Mouse (Mus musculus): ENCODE measurements around the gene Btbd9.

Gene Btbd9

DNA sequence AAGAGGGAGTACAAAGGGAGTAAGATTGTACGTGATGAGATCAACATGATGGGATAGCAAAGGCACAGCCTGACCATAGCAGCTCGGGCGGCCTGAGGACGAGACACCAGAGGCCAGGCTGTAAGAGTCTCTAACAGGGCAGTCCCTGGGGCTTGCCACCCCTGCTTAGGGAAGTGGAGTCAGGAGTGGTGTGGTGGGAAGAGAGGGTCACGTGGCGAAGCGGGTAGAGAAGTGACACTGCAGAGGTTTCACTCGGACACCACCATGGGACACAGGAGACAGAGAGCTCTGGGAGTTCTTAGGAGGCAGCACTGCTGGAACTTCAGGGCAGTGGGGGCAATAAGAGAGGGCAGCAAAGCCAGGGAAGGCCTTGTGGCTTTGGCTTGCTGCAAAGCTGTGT, 278.9 kb downstream of the Btbd9 start:
- DNase-seq (ENCODE audit: extremely low read depth, low read depth, low spot score) = no peak

DNA sequence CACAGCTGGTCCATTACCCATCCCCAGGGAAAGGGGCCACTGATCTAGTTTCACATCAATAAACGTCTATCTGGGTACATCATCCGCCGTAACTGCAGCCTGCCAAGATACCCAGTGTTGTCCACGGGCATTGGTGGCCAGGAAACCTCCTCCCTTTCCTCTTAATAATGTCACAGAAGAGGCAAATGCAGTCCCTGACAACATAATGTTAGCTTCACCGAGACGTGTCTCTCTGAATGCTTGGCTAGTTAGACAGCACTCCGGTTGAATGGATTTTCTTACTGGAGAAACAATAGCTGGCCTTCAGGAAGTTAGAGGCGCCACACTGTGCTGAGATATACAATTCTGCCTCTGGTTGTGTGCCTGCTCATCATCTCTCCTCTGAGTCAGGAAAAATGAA, 280.2 kb downstream of the Btbd9 start:
- DNase-seq (ENCODE audit: extremely low read depth, low read depth, low spot score) = no peak

DNA sequence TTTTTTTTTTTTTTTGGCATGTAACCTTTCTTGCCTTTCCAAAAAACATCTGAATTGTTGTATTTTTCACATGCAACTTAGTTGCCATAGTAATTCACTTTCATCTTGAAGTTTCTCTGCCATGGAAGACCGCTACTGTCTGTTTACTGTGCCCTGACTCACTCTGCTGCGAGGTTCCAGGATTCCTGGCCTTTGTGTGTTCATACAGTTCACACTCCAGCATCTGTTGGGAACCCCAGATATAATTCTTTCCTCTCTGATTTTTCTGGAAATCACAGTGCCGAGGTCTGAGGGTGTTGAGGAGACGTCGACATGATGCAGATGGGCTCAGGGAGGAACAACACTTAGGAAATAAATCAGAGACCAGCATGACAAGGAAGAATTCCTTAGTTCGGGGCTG, 283.6 kb downstream of the Btbd9 start:
- DNase-seq (ENCODE audit: extremely low read depth, low read depth, low spot score) = no peak

DNA sequence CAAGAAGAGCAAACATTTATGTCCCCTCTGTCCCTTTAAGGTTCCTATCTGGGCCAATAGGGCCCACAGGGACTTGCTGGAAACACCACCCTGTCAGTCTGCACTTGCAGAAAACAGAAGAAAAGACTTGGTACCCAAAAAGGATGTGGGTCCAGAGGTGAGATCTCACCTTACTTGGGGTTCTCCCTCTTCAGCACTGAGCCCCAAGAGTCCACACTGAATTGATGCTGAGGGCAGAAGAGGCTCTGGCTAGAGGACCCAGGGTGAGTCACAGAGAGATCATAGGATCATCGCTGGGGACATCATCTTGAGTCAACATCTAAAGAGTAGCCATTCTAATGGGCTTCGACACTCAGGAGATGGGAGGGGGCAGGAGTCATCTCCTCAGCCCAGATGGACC, 290.6 kb downstream of the Btbd9 start:
- no peak for DNase-seq (ENCODE audit: extremely low read depth, low read depth, low spot score)

DNA sequence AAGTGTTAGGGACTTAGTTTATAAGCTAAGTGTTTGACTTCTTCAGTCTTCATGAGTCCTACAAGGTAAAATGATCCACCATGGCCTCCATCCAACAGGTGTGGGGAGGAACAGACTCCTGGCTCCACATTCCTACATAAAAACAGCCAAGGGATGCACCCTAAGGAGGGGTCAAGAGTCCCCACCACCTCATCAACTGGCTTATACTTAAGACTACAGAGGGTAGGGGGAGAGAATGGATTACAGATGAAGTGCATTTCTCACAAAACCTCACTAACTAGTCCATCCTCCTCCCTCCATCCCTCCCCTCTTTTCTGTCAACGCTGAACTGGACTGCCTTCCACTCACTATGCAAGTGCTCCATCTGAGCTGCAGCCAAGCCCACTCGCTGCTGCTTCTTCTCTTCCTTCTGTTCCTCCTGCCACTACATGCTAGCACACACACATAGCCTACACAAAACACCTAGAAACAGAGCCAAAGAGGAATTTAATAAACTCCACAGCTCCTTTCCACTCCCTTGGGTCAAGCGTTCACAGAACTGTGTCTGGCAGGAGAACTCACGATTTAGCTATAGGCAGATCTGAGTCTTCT, 292.7 kb downstream of the Btbd9 start:
- no peak for DNase-seq (ENCODE audit: extremely low read depth, low read depth, low spot score)

DNA sequence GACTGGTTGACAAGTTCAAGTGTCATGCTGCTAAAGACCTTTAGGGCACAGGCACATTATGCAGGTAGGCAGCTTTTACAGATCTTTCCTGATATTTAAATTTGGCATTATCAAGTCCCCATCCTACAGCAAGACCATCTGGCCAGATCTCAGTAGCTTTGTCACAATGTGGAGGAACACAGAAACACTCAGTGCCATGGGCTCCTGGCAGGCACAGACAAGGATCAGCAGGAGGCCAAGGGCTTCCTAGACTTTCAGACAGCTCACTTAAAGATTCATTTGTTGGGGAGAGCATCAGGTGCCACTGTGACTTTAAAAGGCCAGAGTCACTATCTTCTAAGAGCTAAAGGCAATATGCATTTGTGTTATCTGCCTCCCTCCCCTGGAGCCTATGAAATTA, 293.3 kb downstream of the Btbd9 start:
- DNase-seq (ENCODE audit: extremely low read depth, low read depth, low spot score) = no peak

DNA sequence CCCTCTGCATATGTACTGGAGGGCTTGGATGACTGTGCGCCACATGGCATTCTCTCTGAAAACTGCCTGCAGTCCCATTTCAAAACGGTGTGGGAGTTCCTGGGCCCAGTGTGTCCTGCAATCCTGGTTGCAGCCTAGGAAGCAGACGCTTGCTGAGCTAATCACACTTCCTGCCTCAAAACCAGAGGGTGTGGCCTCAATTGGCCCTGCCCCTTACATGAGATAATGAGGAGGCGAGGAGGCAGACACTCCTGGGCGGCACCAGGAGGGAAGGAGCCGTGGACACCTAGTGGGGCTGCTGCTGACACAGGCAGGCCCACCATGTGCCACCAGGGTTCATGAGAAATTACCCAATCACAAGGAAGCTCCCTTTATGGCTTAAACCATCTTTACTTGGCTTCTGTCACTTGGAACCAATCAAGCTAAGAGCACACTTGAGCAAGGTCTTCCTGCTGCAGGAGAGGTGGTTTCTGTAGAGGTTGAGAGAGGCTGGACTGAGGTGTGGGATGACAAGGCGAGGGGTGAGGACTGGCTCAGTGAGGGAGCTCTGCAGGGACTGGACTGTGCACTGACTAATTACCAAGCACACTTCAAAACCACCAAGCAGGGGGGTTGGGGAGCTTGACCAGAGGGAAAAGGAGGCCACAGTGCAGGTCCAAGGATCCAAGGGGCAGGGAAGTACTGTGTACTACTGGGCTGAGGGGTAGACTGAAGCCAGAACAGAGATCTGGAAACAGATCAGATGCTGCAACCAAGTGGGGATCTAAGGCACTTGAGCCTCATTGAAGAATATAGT, 295.8 kb downstream of the Btbd9 start:
- DNase-seq (ENCODE audit: extremely low read depth, low read depth, low spot score) = no peak

DNA sequence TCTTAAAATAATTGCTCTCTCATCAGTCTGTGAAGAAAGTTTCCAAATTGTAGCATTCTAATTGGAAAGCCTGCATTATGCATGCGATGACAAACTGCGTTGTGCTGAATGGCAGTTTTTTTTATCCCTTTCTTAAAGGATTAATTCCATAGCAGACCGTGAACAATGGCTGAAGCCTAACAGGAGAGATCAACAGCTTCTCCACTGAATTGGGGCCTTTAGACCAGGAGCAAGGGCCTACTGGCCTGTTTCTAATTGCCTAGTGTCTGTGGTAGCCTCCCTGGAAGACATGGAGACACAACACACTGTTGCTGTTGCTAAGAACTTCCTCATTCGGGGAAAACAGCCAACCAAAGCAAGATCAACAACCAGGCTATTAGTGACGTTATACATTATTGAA, 296.6 kb downstream of the Btbd9 start:
- DNase-seq (ENCODE audit: extremely low read depth, low read depth, low spot score) = no peak

DNA sequence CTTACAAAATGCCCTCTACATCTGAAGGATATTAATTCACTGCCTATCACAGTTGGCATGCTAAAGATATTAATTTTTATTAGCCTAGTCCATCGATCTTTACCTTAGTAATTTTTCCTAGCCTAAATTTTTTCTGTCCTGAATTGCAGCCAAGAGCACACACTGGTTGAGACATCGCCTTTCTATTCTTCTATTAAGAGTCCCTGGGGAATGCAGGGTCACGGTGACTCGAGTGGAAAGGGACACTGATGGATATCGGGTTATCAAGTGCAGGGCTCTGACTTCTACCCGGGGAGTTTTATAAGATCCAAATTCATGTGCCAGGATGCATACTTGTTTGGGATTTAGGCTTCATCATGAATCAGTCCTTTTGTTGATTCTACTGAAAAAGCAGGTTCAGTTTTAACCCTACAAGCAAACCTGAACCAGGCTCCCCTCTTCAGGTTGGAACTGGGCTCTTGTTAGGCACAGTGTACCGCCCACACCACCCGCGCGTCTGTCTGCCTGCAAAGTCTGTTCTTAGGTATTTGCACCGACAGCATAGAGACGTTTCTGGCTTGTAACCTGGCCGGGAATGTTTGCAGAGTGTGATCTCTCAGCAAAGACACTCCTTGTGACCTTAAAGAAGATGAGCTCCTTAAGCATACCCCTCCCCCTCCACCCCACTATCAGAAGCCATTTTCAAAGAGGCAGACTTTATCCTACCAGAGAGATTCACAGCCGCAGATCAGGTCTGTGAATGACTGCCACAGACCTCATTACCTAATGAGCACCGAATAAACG, 297.5 kb downstream of the Btbd9 start:
- no peak for DNase-seq (ENCODE audit: extremely low read depth, low read depth, low spot score)

DNA sequence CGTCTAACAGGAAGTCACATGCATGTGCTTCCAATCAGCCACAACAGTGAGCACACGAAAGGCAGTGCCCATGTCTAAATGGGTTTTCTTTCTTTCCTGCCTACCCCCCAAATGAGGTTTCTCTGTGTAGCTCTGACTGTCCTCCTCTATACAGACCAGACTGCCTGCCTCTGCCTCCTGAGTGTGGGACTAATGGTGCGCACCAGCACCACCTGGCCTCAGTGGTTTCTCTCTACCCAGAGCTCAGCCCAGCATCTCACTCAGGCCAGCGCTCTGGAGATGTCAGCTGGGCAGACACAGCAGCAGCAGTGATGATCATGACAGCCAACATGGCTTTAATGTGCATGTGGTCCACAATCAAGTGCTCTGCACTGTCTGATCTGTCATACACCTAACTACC, 299.8 kb downstream of the Btbd9 start:
- no peak for DNase-seq (ENCODE audit: extremely low read depth, low read depth, low spot score)

DNA sequence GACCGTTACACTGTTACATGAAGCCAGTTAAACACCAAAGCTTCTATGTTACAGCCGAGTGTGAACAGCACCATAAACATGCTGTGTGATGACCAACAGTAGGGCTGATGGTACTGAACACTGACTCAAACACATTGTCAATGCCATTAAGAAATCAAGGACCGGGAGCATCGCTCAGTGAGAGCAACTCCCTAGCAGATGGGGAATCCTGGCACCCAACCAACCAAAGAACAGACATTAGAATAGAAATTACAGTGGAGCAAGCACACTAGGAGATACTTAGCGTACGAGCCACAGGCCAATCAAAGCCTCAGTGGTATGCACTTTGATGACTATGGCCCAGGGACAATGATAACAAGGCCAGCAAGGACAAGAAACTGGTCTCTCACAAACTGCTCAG, 303.5 kb downstream of the Btbd9 start:
- DNase-seq (ENCODE audit: extremely low read depth, low read depth, low spot score) = no peak

DNA sequence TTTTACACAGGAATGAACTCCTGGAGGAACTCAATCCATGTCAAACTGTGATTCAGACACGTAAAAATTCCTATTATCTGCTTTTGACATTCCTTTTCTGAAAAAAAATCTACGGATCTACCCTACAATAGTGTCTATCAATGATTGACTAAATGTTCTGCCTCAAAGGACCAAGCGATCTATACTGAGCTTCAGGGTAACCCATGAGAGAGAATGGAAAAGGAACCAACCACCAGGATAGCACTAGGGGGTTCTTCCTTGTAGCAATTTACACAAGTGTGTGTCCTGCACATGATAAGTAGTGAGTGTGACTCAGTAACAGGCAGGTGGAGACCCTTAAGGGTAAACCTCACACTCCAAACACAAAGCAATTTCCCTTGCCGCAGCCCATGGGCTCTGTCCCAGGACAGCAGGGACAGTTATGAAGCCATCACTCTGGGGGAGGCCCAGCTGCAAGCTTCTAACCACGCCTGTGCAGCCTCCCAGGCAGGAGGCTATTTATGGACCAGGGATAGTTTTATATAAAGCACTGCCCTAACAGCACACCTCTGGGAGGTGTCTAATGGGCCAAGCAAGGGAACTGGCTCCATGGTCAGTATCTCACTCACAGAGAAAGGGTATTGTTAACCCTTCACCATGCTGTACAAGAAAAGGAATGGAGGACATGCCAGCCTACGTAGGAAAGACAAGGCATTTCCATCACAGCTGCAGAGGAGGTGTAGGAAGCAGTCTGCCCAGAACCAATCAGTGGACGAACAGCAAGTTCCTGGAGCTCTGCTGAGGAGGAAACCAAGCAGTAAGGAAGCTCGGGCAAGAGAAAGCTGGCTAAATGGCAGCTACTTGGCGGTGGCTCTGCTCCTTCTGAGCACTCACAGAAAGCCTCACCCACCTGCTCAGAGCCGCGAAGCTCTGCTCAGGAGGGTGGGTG, 306.9 kb downstream of the Btbd9 start:
- DNase-seq (ENCODE audit: extremely low read depth, low read depth, low spot score) = no peak

DNA sequence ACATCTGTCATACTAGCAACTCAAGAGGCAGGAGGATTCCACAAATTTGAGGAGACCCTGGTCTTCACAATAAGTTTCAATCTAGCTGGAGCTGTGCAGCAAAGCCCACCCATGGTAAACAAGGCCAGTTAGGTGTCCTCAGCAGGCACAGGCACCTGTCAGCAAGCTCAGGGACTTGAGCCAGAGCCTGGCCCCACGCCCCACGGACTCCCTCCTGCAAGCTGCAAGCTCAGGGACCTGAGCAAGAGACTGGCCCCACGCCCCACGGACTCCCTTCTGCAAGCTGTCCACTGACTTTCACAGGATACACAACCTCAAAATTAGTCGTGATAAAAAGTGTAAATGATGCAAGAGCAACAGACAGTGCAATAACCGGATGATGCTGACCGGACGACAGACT, 307.8 kb downstream of the Btbd9 start:
- DNase-seq (ENCODE audit: extremely low read depth, low read depth, low spot score) = no peak

DNA sequence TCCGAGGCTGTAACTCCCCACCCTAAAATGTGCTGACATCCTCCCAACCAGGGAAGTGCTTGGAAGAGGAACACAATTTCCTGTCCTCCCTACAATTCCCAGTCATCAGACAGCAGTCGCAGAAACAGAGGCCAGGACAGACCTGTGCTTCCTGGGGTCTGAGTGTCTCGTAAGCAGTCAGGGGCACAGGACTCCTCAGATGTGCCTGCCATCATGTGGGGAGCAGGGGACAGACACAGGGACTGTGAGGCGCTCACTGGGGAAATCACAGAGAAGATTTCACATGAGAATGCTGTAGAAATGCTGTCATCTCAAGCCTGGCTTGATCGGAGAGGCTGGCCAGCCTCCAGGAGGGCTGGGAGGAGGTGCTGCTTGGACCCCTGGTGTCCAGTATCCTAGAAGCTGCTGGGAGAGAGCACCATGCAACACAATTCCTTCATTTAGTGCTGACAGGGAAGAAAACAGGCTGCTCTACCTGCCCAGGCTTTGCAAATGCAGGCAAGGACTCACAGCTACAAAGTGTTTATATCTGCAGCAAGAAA, 308.8 kb downstream of the Btbd9 start:
- DNase-seq (ENCODE audit: extremely low read depth, low read depth, low spot score) = no peak

DNA sequence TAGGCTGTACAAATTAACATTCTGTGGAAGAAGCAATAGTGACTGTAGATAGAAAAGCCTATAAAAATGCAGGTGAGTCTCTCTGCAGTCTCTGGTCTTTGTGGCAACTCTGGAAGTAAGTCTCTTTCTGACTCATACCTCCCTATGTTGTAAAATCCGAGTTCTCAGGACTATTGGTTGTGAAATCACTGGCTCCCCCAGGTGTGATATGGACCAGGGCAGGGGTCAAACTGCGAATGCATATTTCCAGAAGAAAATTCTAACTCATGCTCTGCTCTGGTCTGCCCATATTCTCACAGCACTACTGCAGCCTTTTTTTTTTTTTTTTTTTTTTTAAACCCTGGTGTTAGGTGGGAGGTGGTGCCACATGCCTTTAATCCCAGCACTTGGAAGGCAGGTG, 312.8 kb downstream of the Btbd9 start:
- DNase-seq (ENCODE audit: extremely low read depth, low read depth, low spot score) = no peak

DNA sequence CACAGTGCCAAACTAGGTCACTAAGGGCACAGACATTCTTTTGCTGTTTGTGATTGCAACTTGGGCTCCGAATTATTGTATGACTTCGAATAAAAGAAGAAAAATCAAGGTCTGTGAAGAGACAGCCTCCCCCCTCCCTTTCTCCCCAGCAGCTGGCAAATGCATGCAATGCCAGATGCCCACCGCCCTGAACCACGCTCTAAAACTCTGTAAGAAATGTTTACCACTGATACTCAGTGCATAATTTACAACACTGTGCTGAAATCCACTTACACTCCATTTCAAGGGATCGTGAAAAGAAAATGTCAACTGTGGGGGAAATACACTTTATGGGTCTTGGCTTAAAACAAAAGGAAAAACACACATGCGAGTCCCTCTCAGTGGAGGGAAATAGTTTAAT, 313.3 kb downstream of the Btbd9 start:
- DNase-seq (ENCODE audit: extremely low read depth, low read depth, low spot score) = no peak

DNA sequence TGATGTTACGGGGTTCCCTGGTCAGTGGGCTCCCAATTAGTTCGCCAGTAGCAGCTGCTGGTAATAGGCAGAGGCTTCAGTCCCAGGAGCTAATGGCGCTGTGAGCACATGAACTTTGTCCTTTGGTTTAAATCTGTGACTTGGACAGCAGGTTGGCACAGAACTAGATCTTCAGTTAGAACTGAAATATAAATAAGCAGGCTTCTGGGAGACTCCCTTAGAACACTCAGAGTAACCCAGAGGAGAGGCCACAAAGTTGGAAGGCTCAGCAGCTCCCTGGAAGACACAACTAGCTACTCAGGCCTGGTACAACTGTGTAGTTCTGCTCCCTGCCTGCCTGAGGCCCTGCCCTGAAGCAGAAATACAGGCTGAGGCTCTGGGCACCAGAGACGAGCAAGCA, 313.8 kb downstream of the Btbd9 start:
- no peak for DNase-seq (ENCODE audit: extremely low read depth, low read depth, low spot score)

DNA sequence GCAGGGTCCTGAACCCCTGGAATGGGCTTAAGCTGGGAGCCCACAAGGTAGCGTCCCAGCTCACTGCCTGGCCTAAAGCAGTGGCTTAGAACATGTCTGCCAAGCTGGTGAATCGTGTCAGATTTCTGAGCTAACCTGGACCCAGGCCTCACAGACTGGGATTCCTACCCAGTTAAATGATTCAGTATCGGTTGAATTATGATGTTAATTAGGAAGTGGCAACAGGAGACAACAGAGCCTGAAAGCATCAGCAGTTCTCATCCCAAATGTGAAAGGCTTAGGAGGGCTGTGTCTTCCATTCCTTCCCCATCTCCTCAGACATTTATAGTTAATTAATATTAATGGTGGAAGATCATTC, 314.3 kb downstream of the Btbd9 start:
- DNase-seq (ENCODE audit: extremely low read depth, low read depth, low spot score) = no peak

DNA sequence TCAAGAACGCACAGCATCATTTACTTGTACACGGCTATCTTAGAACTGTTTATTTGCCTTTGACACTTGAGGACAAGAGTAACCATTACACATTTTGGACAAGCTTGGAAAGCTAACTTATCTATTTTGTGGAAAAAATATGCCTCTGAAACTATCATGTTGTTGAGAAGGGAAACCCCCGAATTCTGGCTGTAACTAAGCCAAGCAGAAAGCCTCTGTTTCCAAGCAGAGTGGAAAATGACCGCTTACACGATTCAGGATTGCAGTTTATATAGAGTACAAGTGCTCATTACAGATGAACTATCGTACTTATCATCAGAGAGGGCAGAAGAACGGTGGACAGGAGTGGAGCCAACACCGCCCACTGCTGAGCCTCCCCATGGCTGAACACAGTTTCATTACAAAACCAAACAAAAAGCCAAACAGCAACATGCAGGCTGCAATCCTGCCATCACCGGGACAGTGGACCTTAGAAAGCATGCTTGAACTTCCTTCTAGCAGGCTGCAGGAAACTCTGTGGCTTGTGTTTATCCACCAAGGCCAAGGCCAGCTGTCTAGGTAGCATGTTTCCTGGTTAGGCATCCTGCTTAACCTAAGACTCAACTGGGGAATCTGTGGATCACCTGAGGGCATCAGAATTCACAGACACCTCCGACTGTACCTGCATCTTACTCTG, 314.8 kb downstream of the Btbd9 start:
- DNase-seq (ENCODE audit: extremely low read depth, low read depth, low spot score) = no peak

DNA sequence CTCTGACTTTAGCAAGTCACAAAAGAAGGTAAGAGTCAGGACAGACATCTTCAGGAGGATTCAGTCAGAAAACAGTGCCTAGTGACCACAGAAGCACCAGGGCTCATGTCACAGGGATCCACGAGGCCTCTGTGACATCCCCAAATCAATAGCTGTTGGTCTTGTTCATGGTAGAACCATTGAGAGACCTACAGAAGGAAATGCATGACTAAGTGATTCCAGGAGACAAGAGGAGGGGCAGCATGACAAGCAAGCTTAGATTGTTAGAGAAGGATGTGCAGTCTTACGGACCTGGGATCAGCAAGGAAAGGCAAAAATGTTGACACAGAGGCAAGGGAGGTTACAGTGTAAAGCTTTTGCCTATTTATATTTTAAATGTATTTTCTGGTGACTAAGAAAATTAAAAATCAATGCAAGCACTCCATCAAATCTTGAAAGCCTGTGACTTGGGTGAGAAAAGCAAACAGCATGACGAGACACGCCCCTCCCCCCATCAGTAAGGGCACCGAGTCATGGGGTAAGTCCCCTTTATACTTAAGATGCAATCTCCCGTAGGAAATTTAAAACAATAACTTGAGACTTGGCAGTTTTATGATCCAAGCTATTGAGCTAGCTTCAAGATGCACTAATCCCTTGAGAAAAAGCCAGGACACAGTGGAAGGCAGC, 315.5 kb downstream of the Btbd9 start:
- no peak for DNase-seq (ENCODE audit: extremely low read depth, low read depth, low spot score)
